Mouse (Mus musculus): Measurements from ENCODE around the gene Trim2. TPM values are rescaled to one million over a fixed set of nuclear protein-coding genes. Genes with fewer than 3 reads are reported as not detected.

Gene Trim2
- total RNA-seq, 2 experiments from 2014 or later = 9.1 to 9.9 TPM

DNA sequence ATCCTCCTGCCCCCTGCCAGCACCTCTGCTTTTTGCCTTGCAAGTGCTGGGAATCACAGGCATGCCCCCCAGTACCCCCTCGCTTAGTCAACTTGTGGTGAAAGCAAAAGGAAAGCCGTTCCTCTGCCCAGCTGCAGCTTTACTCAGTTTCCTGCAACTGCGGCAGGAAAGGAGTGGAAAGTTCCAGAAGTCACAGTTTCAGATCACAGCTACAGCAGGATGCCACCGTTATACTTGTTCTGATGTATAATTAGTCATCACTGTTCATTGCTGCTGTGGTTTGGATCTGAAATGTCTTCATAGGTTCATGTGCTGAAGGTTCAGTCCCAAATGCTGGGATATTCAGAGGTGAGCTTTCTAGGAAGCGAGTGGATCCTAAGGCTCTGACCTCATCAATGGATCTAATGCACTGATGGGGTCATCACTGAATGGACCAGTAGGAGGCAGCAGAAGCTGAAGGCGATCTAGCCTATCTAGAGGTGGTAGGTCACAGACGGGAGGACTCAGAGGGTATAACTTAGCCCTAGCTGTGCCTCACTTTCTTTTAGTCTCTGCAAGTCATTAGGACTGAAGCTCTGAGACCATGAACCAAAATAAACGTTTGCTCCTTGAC lies 137.2 kb downstream of the Trim2 start:
- DNase-seq = no peak
- intact Hi-C loops (cut with DNase I) = no loop called here

DNA sequence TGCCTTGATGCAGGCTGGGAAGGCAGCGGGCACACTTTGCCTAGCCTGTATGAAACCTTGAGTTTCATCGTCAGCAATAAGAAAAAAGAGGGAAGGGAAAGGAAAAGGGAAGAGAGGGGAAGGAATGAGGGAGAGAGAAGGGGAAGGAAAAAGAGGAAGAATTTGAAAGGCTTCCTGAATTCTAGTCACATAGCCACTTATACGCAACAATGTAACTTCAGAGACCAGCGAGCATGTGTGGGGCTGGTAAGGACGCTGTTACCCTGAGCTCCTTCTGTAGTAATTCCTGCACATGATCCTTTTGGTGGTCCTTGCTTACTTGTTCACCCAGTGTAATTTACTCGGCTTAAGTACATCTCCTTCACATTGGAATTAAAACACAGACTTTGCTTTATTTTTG lies 137.7 kb downstream of the Trim2 start:
- DNase-seq = no peak
- intact Hi-C loops (cut with DNase I) = no loop called here

GRCm38 (mm10) chr3:84166073-84166472 lies 140.6 kb downstream of the Trim2 start:
- no peak for DNase-seq
- intact Hi-C loops (cut with DNase I) = no loop called here

DNA sequence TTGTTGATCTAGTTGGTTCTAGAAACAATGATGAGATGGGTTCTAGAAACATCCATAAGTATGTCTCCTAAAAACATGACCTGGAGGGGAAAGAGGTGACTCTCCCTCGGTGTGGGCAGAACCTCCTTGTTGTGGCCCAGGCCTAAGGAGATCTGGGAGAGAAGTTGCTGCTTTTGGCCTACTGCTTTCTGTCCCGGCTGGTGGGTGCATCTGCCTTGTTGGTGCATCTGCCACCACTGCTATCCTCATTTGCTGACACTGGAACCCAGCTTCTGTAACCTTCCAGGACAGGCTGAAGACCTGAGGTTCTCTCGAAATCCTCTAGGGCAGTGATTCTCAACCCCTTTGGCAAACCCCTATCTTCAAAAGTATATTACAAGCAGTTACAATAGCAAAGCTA lies 141.3 kb downstream of the Trim2 start:
- no peak for DNase-seq
- intact Hi-C loops (cut with DNase I) = no loop called here

GRCm38 (mm10) chr3:84157559-84158350 lies 148.9 kb downstream of the Trim2 start:
- intact Hi-C loops (cut with DNase I) = loop anchor here (5.0 kb wide), 1 partner anchor 120 kb away; no protein-coding TSS in a partner anchor
- no peak for DNase-seq

- intact Hi-C loops (cut with DNase I) = loop anchor here (5.0 kb wide), 1 partner anchor 120 kb away; no protein-coding TSS in a partner anchor
- no peak for DNase-seq
These were observed 149.7 kb downstream of the Trim2 start for GRCm38 (mm10) chr3:84157011-84157410.

DNA sequence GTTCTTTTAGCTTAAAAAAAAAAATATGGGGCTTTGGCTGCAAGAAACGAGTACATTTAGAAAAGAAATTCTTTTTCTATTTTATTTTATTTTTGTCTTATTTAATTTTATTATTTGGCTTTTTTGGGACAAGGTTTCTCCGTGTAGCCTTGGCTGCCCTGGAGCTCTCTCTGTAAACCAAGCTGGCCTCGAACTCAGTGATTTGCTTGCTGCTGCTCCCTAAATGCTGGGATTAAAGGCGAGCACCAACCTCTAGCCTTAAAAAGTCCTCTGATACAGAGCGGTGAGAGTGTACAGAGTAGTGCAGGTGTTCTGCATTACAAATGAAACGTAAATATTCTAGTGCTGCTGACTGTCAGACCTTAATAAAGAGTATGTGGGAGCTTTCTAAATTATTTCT lies 150.6 kb downstream of the Trim2 start:
- intact Hi-C loops (cut with DNase I) = loop anchor here (5.0 kb wide), 1 partner anchor 119 kb away; no protein-coding TSS in a partner anchor

GRCm38 (mm10) chr3:84155558-84156006 lies 151.1 kb downstream of the Trim2 start, which contains the start of gene Mnd1:
Gene Mnd1 (minus strand): TSS chr3:84155786.
- intact Hi-C loops (cut with DNase I) = loop anchor here (1.0 to 5.0 kb wide), 2 partner anchors 118 to 208 kb away; no protein-coding TSS in a partner anchor
- peak; percentile 99 for DNase-seq

More for the DNA sequence above, 150.6 kb downstream of the Trim2 start:
- DNase-seq = no peak

GRCm38 (mm10) chr3:84155146-84155545 lies 151.5 kb downstream of the Trim2 start:
- intact Hi-C loops (cut with DNase I) = loop anchor here (1.0 to 5.0 kb wide), 2 partner anchors 118 to 208 kb away; no protein-coding TSS in a partner anchor
- no peak for DNase-seq

- intact Hi-C loops (cut with DNase I) = loop anchor here (1.0 to 5.0 kb wide), 3 partner anchors 57 to 207 kb away; no protein-coding TSS in a partner anchor
- DNase-seq = no peak
These were observed 151.9 kb downstream of the Trim2 start for GRCm38 (mm10) chr3:84154721-84155141.

DNA sequence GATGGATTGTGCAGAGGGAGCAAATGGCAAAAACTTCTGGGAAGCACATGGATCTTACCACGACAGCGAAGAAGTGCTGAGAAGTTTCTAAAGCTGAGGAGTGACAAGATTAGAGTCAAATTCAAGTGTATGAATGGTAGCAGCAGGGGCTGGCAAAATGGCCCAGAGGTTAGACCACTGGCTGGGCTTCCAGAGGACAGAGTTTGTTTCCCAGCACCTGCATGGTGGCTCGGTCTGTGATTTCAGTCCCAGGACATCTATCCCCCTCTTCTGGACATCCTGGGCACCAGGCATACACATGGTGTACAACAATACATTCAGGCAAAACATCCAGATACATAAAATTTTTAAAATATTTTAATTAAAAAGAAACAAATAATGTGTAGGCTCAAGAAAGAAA lies 156.8 kb downstream of the Trim2 start:
- intact Hi-C loops (cut with DNase I) = loop anchor here (5.0 kb wide), 1 partner anchor 53 kb away; no protein-coding TSS in a partner anchor
- no peak for DNase-seq

- intact Hi-C loops (cut with DNase I) = no loop called here
These were observed 165.7 kb downstream of the Trim2 start for GRCm38 (mm10) chr3:84140947-84141346.

DNA sequence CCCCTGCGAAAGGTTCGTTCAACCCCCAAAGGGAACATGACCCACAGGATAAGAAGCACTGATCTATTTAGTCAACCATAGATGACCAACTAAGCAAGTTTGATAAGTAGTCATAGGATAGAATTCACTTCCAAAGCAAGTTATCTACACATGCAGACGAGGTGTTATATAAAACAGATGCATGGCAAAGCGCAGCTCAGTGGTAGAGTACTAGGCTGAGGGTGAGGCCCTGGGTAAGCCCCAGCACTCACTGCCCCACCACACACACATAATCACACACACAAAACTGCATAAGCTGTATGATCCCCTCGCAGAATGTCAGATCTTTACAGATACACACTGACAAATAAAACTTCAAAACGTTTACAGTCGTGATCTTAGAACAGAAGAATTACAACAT lies 170.2 kb downstream of the Trim2 start:
- no peak for DNase-seq
- intact Hi-C loops (cut with DNase I) = no loop called here

More at GRCm38 (mm10) chr3:84140947-84141346, 165.7 kb downstream of the Trim2 start:
- no peak for DNase-seq

DNA sequence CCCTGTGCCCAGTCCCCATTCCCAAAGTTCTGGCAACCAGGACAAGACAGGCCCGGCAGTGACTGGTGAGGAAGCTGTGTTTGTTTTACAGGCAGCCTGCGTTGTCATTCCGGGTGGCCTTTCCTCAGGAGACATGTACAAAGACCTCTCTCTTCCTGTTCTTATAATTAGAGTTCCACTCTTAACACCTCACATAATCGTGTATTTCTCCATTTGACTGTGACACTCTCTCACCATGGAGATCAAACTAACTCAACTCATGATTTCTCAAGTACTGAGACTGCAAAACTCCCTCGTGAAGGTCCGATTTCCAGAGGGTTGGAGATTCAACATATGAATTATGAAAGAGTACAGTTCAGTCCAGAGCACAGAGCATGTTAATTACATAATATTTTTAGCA lies 170.7 kb downstream of the Trim2 start:
- no peak for DNase-seq
- intact Hi-C loops (cut with DNase I) = no loop called here

DNA sequence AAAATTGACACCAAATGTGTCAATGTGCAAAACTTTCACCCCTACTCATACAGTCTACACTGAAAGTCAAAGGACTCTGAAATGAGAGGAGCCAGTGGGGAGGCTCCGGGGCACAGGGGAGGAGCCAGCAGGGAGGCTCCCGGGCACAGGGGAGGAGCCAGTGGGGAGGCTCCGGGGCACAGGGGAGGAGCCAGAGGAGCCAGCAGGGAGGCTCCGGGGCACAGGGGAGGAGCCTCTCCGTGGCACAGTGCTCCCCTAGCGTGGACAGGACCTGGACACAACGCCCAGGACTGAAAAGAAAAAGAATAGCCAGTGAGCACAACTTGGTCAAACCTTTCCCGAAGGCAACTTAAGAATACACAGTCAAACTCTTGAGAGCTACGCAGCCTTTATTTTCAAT lies 171.3 kb downstream of the Trim2 start:
- DNase-seq = no peak
- intact Hi-C loops (cut with DNase I) = no loop called here

DNA sequence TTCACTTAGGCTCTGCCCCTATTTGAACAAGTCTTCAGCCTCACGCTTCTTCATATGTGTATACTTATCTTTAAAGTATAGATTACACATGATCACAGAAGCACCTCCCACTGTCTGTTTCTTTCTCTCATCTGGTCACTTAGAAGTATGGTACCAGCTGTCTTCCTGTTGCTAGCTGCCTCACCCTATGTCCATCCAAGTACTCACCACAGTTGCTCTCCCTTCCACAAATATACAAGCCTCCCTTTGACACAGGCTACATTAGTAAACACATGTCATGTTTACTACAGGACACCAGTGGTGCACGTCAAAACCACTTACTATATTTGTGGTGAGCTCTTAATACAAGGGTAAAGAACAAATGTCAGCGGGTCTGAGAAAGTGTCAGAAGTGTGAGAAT lies 175.3 kb downstream of the Trim2 start:
- intact Hi-C loops (cut with DNase I) = no loop called here

GRCm38 (mm10) chr3:84130776-84131175 lies 175.9 kb downstream of the Trim2 start:
- DNase-seq = no peak
- intact Hi-C loops (cut with DNase I) = no loop called here

More for the DNA sequence above, 175.3 kb downstream of the Trim2 start:
- DNase-seq = no peak

- DNase-seq = peak in 1 of 2 experiments; percentile 23
- intact Hi-C loops (cut with DNase I) = no loop called here
These were observed 177.5 kb downstream of the Trim2 start for GRCm38 (mm10) chr3:84128871-84129870.

DNA sequence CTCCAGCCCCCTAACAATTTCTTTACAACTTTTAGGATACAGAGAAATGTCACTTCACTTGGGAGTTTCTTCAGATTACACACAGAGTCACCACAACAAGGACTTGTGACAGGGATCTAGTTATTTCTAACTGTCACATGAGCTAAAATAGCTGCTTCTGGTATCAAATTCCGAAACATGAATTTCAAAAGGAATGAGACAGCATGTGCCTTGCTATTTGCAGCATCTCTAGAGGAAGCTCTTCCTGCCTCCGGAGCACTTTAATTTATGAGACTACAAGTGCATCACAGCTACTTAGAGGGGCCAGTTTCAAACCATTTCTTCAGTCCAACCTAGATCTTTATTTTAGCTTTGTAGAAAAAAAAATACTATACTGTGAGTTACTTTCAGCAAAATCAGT lies 179.2 kb downstream of the Trim2 start:
- DNase-seq = no peak
- intact Hi-C loops (cut with DNase I) = no loop called here

GRCm38 (mm10) chr3:84126721-84127120 lies 180.0 kb downstream of the Trim2 start:
- intact Hi-C loops (cut with DNase I) = no loop called here

More at GRCm38 (mm10) chr3:84126721-84127120, 180.0 kb downstream of the Trim2 start:
- no peak for DNase-seq

All from heart, postnatal 10 days (tissue).